Mouse (Mus musculus): Measurements from ENCODE around the gene Zfp839. TPM values are rescaled to one million over a fixed set of nuclear protein-coding genes. Genes with fewer than 3 reads are reported as not detected.
A peak's percentile ranks its signal among the peaks of the same experiment; 100 is the strongest.
"Not testable (repeated sequence)": the region's sequence is repeated elsewhere in the genome, so short reads cannot be mapped to it uniquely, and the experiment has no call there.

The Zfp839 gene
- polyA plus RNA-seq, 1 experiment from 2014 or later: 3.2 TPM

DNA sequence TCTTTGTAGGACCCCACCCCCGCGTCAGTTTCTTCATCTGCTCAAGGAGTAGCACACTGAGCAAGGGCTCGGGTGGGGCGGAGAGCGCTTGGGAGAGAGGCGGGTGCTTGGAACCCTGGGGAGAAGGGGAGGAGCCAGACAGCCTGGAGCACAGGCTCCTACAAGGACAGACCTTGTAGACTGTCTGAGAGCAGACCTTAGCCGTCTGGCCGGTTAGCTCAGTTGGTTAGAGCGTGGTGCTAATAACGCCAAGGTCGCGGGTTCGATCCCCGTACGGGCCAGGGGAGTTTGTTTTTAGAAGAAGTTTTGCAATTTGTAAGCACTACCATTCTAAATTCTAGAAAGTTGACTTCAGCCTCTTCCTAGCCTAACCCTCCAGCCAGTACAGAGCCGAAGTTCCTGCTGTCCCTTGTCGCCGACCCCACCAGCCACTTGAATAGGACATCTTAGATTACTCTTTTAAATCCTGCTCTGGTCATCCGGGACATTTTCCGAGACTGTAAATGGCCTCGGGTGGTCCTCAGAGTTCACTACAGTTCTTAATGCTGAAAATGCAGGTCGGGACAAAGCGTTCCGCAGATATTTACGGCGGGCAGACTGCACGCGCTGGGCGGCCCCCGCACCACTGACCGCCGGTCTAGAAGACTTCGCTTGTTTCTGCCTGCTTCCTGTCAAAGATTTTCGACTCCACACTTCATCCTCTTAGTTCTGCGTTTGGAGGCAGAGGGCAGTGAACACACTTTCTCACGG, 4.7 kb upstream of the Zfp839 start:
- H3K36me3 ChIP-seq (ENCODE audit: control insufficient read depth, insufficient read depth, low read length): no peaks in the 10 kb centered on the region
- H3K4me1 ChIP-seq (replicated peaks; ENCODE audit: control insufficient read depth, insufficient read depth, low read length): 0 out of 2 replicates have a peak, but pooled peaks cover 2% of the 10 kb centered on the region
- H3K27me3 ChIP-seq (ENCODE audit: control insufficient read depth, insufficient read depth, low read length): peaks cover 6% of the 10 kb centered on the region
- no peak overlapping the region for H3K27ac ChIP-seq (ENCODE audit: low read depth, low read length)
- DNase-seq (ENCODE audit: low spot score) (peak; percentile 96), ATAC-seq (ENCODE audit: low FRiP score) (peak; percentile 83)
- WGBS: under 1% methylated on average over 36 of the region's 36 CpGs
- no peaks in the 10 kb centered on the region for H3K9me3 ChIP-seq (ENCODE audit: control insufficient read depth, low read length)
- peak overlapping the region; percentile 60 for H3K4me2 ChIP-seq (replicated peaks; ENCODE audit: low read depth, low read length)
- H3K9ac ChIP-seq (ENCODE audit: low read depth, low read length): peak overlapping the region; percentile 33; the same call in 1 of the 2 replicates
- H3K4me3 ChIP-seq (ENCODE audit: low read depth, low read length): peak overlapping the region; percentile 45

DNA sequence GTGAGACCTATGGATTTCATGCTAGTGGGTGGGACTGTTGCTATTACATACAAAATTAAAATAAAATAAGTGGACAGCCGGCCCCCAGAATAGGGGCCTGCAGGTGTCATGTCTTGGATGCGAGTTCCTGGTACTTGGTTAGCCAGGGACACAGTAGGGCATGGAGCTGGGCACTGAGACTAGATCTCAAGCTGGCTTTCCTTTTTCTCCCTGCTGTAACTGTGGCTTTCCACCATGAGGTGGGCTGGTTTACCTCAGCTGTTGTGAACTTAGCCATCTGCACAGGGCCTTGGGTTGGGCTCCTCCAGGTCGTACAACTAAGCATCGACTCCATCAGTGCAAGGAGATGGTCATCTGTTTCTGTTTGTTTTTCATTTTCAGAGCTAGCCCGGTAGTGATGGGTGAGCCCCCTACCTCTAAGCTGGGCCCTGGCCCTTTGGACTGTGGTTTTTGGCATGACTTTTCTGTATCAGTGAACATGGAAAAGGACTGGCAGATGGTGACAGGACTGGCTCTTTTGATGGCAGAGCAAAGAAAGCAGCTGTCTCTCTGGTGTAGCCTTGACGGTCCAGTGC, 3.8 kb upstream of the Zfp839 start:
- DNase-seq (ENCODE audit: low spot score): no peak
- peak overlapping the region; percentile 45; the same call in 1 of the 2 replicates for H3K4me3 ChIP-seq (ENCODE audit: low read depth, low read length)
- no peak overlapping the region for H3K9ac ChIP-seq (ENCODE audit: low read depth, low read length)
- 73% methylated on average over 6 of the region's 6 CpGs for WGBS
- no peak overlapping the region for H3K27ac ChIP-seq (ENCODE audit: low read depth, low read length)
- ATAC-seq (ENCODE audit: low FRiP score): no peak
- peak overlapping the region; percentile 60 for H3K4me2 ChIP-seq (replicated peaks; ENCODE audit: low read depth, low read length)
- no peaks in the 10 kb centered on the region for H3K9me3 ChIP-seq (ENCODE audit: control insufficient read depth, low read length)
- H3K27me3 ChIP-seq (ENCODE audit: control insufficient read depth, insufficient read depth, low read length): peaks cover 6% of the 10 kb centered on the region
- no peaks in the 10 kb centered on the region for H3K36me3 ChIP-seq (ENCODE audit: control insufficient read depth, insufficient read depth, low read length)
- H3K4me1 ChIP-seq (replicated peaks; ENCODE audit: control insufficient read depth, insufficient read depth, low read length): 0 out of 2 replicates have a peak, but pooled peaks cover 2% of the 10 kb centered on the region

DNA sequence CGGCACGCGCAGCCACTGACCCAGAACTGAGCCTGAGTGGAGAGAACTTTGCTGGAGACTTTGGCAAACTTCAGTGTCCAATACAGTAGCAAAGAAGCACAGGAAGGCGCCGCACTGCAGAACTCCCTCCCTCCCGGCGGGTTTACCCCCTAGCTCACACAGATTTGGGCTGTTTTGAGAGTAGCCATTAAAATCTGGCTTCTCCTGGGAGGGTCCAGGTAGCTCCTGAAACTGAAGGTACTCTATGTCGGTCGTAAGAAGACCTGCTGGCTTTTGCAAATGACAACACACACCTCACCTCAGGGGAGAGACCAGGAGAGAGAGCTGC, 840 bp downstream of the Zfp839 start:
- H3K4me2 ChIP-seq (replicated peaks; ENCODE audit: low read depth, low read length): peak overlapping the region; percentile 78
- H3K4me1 ChIP-seq (replicated peaks; ENCODE audit: control insufficient read depth, insufficient read depth, low read length): no peaks in the 10 kb centered on the region
- WGBS: 23% methylated on average over 9 of the region's 9 CpGs
- H3K4me3 ChIP-seq (ENCODE audit: low read depth, low read length): peak overlapping the region; percentile 88
- H3K36me3 ChIP-seq (ENCODE audit: control insufficient read depth, insufficient read depth, low read length): no peaks in the 10 kb centered on the region
- DNase-seq (ENCODE audit: low spot score): no peak
- no peaks in the 10 kb centered on the region for H3K9me3 ChIP-seq (ENCODE audit: control insufficient read depth, low read length)
- H3K27ac ChIP-seq (ENCODE audit: low read depth, low read length): no peak overlapping the region
- no peak for ATAC-seq (ENCODE audit: low FRiP score)
- H3K27me3 ChIP-seq (ENCODE audit: control insufficient read depth, insufficient read depth, low read length): no peaks in the 10 kb centered on the region; the same call in 1 of the 2 replicates
- H3K9ac ChIP-seq (ENCODE audit: low read depth, low read length): peak overlapping the region; percentile 90

DNA sequence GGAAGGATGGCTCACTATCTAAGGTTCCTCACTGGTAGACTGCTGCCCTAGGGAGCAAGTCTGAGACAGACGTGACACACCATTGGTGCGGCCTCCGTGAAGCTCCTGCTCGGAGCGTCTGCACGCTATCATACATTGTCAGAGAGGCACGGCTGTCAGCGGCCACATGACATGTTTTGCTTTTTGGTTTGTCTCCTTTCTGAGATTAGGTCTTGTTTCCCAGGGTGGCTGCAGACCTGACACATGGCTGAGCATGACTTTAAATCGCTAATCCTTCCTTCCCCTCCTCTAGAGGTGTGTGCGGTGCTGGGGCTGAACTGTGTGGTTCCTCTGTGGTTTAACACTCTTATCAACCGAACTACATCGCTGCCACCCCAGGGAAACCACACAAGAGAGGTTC, 1.4 kb downstream of the Zfp839 start:
- Histone ChIP-seq H3K4me1 (replicated peaks; ENCODE audit: control insufficient read depth, insufficient read depth, low read length) (no peaks in the 10 kb centered on the region), H3K9ac (ENCODE audit: low read depth, low read length) (no peak overlapping the region), H3K36me3 (ENCODE audit: control insufficient read depth, insufficient read depth, low read length) (no peaks in the 10 kb centered on the region), H3K27ac (ENCODE audit: low read depth, low read length) (no peak overlapping the region), H3K27me3 (ENCODE audit: control insufficient read depth, insufficient read depth, low read length) (no peaks in the 10 kb centered on the region; the same call in 1 of the 2 replicates), H3K9me3 (ENCODE audit: control insufficient read depth, low read length) (no peaks in the 10 kb centered on the region), H3K4me3 (ENCODE audit: low read depth, low read length) (no peak overlapping the region), H3K4me2 (replicated peaks; ENCODE audit: low read depth, low read length) (no peak overlapping the region)
- WGBS: 86% methylated on average over 12 of the region's 12 CpGs
- DNase-seq (ENCODE audit: low spot score) (no peak), ATAC-seq (ENCODE audit: low FRiP score) (no peak)

DNA sequence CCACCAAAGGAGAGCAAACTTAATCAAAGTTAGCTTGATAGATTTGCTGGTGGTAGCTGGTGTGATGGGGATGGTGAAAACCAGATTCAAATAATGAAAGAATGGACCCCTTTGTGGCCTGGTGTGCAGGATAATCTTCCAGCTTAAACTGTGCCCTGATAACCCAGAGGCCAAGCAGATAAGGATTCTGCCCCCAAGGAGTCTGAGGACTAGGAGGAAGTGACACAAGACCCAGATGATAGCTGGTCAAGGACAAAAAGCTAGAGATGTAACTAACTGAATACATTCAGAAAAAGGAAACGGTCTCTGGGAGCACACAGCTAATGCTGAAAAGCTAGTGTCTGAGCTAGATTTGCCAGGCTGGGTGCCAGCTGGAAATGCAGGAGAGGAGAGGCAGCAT, 1.9 kb downstream of the Zfp839 start:
- 86% methylated on average over 1 of the region's 1 CpGs for WGBS
- Histone ChIP-seq H3K27ac (ENCODE audit: low read depth, low read length) (no peak overlapping the region), H3K4me2 (replicated peaks; ENCODE audit: low read depth, low read length) (no peak overlapping the region), H3K9ac (ENCODE audit: low read depth, low read length) (no peak overlapping the region), H3K27me3 (ENCODE audit: control insufficient read depth, insufficient read depth, low read length) (no peaks in the 10 kb centered on the region), H3K4me1 (replicated peaks; ENCODE audit: control insufficient read depth, insufficient read depth, low read length) (no peaks in the 10 kb centered on the region), H3K4me3 (ENCODE audit: low read depth, low read length) (no peak overlapping the region), H3K36me3 (ENCODE audit: control insufficient read depth, insufficient read depth, low read length) (no peaks in the 10 kb centered on the region), H3K9me3 (ENCODE audit: control insufficient read depth, low read length) (no peaks in the 10 kb centered on the region)
- ATAC-seq (ENCODE audit: low FRiP score) (no peak), DNase-seq (ENCODE audit: low spot score) (no peak)

DNA sequence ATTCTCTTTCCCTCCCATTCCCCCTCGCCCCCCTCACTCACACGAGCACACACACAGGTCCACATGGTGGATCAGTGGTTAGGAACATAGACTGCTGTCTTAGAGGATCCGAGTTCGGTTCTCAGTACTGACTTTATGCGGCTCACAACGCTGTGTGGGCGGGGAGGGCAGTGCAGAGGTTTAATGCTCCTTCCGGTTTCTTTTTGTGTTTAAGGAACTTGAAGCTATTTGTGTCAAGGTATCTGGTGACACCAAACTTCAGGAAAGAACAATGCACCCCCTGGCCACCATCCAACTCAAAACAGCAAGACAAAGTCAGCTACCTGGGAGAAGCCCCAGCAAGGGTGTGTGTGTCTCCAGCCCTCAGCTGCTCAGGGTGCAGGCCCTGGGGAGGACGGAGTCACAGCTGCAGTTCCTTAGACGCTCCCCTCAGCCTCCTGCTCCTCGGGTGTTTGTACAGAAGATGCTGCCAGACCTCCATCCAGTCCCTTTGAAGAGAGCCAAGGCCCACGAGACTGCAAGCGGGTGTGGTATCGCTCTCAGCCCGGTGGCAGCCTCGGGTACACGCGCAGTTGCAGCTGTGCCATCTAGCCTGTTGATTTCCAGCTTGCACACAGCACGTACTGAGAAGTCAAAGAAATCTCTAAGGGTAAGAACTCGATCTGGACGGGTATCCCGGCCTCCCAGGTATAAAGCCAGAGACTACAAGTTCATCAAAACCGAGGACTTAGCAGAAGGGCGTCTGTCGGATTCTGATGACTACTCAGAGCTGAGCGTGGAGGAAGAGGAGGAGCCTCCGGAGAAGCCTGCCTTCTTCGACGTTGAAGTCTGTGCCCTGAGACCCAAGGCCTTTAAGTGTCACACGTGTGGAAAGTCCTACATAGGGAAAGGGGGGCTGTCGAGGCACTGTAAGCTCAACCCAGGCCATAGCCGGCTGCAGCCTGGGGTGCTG, 5.0 kb downstream of the Zfp839 start:
- Histone ChIP-seq H3K4me3 (ENCODE audit: low read depth, low read length) (no peak overlapping the region), H3K36me3 (ENCODE audit: control insufficient read depth, insufficient read depth, low read length) (no peaks in the 10 kb centered on the region), H3K27me3 (ENCODE audit: control insufficient read depth, insufficient read depth, low read length) (no peaks in the 10 kb centered on the region), H3K4me1 (replicated peaks; ENCODE audit: control insufficient read depth, insufficient read depth, low read length) (no peaks in the 10 kb centered on the region), H3K4me2 (replicated peaks; ENCODE audit: low read depth, low read length) (no peak overlapping the region), H3K27ac (ENCODE audit: low read depth, low read length) (no peak overlapping the region), H3K9me3 (ENCODE audit: control insufficient read depth, low read length) (no peaks in the 10 kb centered on the region), H3K9ac (ENCODE audit: low read depth, low read length) (no peak overlapping the region)
- no peak for DNase-seq (ENCODE audit: low spot score)
- WGBS: 89% methylated on average over 32 of the region's 32 CpGs
- no peak for ATAC-seq (ENCODE audit: low FRiP score)

DNA sequence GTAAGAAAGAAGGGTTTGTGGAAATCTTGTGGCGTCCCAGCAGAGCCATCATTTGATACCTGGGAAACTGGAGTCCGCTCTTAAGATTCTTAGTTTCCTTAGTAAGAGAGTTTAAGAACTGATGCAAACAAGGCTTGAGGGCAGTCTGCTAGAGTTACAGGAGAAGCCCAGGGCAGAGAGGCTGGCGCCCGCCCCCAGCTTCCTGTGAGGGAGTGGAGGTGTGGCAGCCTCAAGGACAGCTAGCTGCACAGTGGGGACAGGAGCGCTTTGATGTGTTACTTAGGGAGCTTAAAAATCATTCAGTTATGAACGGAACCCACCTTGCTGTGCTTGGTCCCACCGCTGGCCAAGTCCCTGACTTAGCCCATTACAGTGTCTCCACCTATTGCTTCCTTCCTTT, 7.1 kb downstream of the Zfp839 start:
- Histone ChIP-seq H3K27ac (ENCODE audit: low read depth, low read length) (no peak overlapping the region), H3K9me3 (ENCODE audit: control insufficient read depth, low read length) (no peaks in the 10 kb centered on the region), H3K27me3 (ENCODE audit: control insufficient read depth, insufficient read depth, low read length) (no peaks in the 10 kb centered on the region), H3K36me3 (ENCODE audit: control insufficient read depth, insufficient read depth, low read length) (no peaks in the 10 kb centered on the region), H3K4me1 (replicated peaks; ENCODE audit: control insufficient read depth, insufficient read depth, low read length) (no peaks in the 10 kb centered on the region), H3K4me2 (replicated peaks; ENCODE audit: low read depth, low read length) (no peak overlapping the region), H3K9ac (ENCODE audit: low read depth, low read length) (no peak overlapping the region), H3K4me3 (ENCODE audit: low read depth, low read length) (no peak overlapping the region)
- WGBS: 83% methylated on average over 7 of the region's 7 CpGs
- ATAC-seq (ENCODE audit: low FRiP score) (no peak), DNase-seq (ENCODE audit: low spot score) (no peak)

DNA sequence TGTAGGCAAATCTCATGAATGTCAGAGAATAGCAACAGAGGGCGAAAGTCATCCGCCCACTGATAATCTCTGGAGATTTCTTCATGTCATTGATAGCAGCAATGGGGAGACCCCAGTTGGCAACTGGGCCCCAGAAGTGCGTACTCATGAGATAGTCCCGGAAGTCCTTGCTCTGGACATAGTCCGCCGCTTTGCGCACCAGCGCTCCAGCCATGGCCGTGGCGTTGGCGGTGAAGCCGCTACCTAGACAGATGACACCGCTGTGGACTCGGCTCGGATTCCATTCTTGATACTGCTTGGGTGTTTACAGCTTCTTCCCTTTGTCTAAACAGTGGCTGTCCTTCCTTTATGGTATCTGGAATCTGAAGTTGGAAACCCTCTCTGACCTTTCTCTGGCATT, 8.6 kb downstream of the Zfp839 start:
- WGBS: 96% methylated on average over 15 of the region's 15 CpGs
- DNase-seq (ENCODE audit: low spot score): not testable (repeated sequence)

More for the DNA sequence above, 8.6 kb downstream of the Zfp839 start:
- not testable (repeated sequence) for H3K9me3 ChIP-seq (ENCODE audit: control insufficient read depth, low read length); H3K27me3 ChIP-seq (ENCODE audit: control insufficient read depth, insufficient read depth, low read length); ATAC-seq (ENCODE audit: low FRiP score); H3K4me2 ChIP-seq (replicated peaks; ENCODE audit: low read depth, low read length); H3K4me3 ChIP-seq (ENCODE audit: low read depth, low read length); H3K9ac ChIP-seq (ENCODE audit: low read depth, low read length); H3K36me3 ChIP-seq (ENCODE audit: control insufficient read depth, insufficient read depth, low read length); H3K4me1 ChIP-seq (replicated peaks; ENCODE audit: control insufficient read depth, insufficient read depth, low read length); H3K27ac ChIP-seq (ENCODE audit: low read depth, low read length)
